25 mouse cellular contexts compared by ENCODE assay signal in the genomic region with DNA sequence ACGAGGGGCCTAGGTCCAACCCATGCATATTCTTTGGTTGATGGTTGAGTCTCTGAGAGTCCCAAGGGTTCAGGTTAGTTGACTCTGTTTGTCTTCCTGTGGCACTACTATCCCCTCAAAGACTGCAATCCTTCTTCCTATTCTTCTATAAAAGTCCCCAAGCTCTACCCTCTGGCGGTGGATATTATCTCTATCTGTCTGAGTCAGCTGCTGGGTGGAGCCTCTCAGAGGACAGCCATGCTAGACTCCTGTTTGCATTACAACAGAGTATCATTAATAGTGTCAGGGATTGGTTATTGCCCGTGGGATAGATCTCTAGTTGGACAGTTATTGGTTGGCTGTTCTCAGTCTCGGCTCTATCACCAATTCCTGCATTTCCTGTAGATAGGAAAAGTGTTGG. TPM values are rescaled to one million over a fixed set of nuclear protein-coding genes. Genes with fewer than 3 reads are reported as not detected.
A peak's percentile ranks its signal among the peaks of the same experiment; 100 is the strongest.
DNase-seq lines count a peak whose midpoint lies in the region; ATAC-seq lines count a peak whose summit lies in the region.
"Had no signal": no experiment of that assay in that cellular context is flagged by ENCODE, and none has a peak within 500 bp of the region (broad histone marks: within the 10 kb centered on the region; RNA-seq: fewer than 3 reads in every experiment).

No protein-coding gene starts in this region.

- DNase-seq in liver, embryonic 11.5 days (ENCODE audit: low spot score), result no peak
- no peak for DNase-seq in liver
- no peak for DNase-seq in liver, embryonic 13.5 days
- DNase-seq in Muller cell, postnatal 12 days (ENCODE audit: inconsistent ontology term), result no peak
- DNase-seq in lung, postnatal 25 days (ENCODE audit: low spot score), result no peak
- DNase-seq: adrenal gland, adult 8-10 months; adrenal gland, postnatal 36 days; cerebellum, adult 11 months; cerebellum, adult 8-10 months; cerebellum, postnatal 14 days; gastrocnemius, postnatal 10 days; heart, adult 18-20 months; heart, postnatal 14 days had no signal

- H3K4me1 ChIP-seq in liver, embryonic 11.5 days (replicated peaks; ENCODE audit: control insufficient read depth, insufficient read depth, low read length), result no peaks in the 10 kb centered on the region
- H3K4me1 ChIP-seq in liver, embryonic 13.5 days (replicated peaks), result peaks cover 6% of the 10 kb centered on the region
- no peaks in the 10 kb centered on the region for H3K4me1 ChIP-seq in kidney, embryonic 16.5 days (ENCODE audit: insufficient read depth, low read length)
- H3K4me1 ChIP-seq: embryonic facial prominence, embryonic 12.5 days; forebrain, embryonic 12.5 days; heart, embryonic 10.5 days; heart, embryonic 15.5 days; hindbrain, embryonic 13.5 days had no signal

- peak; percentile 69 for ATAC-seq in liver, embryonic 11.5 days (replicated peaks; ENCODE audit: low FRiP score)
- peak; percentile 84 for ATAC-seq in liver, embryonic 13.5 days (ENCODE audit: low read depth)
- ATAC-seq in megakaryocyte progenitor cell, adult 5-6 weeks (replicated peaks; ENCODE audit: poor library complexity), result peak; percentile 32; the same call in 1 of the 2 replicates
- no peak for ATAC-seq in kidney, embryonic 16.5 days (ENCODE audit: low FRiP score, low TSS enrichment)
- ATAC-seq: forebrain, embryonic 16.5 days; hindbrain, postnatal 0 days had no signal

- H3K9ac ChIP-seq in liver, embryonic 11.5 days (ENCODE audit: low read depth, low read length), result no peak overlapping the region
- no peak overlapping the region for H3K9ac ChIP-seq in liver, embryonic 13.5 days
- no peak overlapping the region for H3K9ac ChIP-seq in kidney, embryonic 16.5 days (replicated peaks; ENCODE audit: low read length)
- H3K9ac ChIP-seq: embryonic facial prominence, embryonic 12.5 days; forebrain, embryonic 12.5 days; heart, embryonic 15.5 days; hindbrain, embryonic 13.5 days had no signal

- 55% methylated on average over 4 of the region's 4 CpGs for WGBS in liver, embryonic 11.5 days
- 28% methylated on average over 4 of the region's 4 CpGs for WGBS in liver, embryonic 13.5 days (ENCODE audit: insufficient replicate concordance)
- WGBS in kidney, embryonic 16.5 days, result 78% methylated on average over 4 of the region's 4 CpGs

- no peaks in the 10 kb centered on the region for H3K36me3 ChIP-seq in liver, embryonic 11.5 days (ENCODE audit: control insufficient read depth, insufficient read depth, low read length)
- H3K36me3 ChIP-seq in liver, embryonic 13.5 days, result no peaks in the 10 kb centered on the region
- no peaks in the 10 kb centered on the region for H3K36me3 ChIP-seq in kidney, embryonic 16.5 days (ENCODE audit: insufficient read depth, low read length)
- H3K36me3 ChIP-seq: embryonic facial prominence, embryonic 12.5 days; forebrain, embryonic 12.5 days; heart, embryonic 10.5 days; heart, embryonic 15.5 days; hindbrain, embryonic 13.5 days had no signal

- no peaks in the 10 kb centered on the region for H3K9me3 ChIP-seq in liver, embryonic 11.5 days (ENCODE audit: control insufficient read depth, low read length)
- H3K9me3 ChIP-seq in liver, embryonic 13.5 days (replicated peaks), result no peaks in the 10 kb centered on the region
- H3K9me3 ChIP-seq in kidney, embryonic 16.5 days (ENCODE audit: low read length), result no peaks in the 10 kb centered on the region
- H3K9me3 ChIP-seq: embryonic facial prominence, embryonic 12.5 days; forebrain, embryonic 12.5 days; heart, embryonic 10.5 days; heart, embryonic 15.5 days; hindbrain, embryonic 13.5 days had no signal

- H3K4me2 ChIP-seq in liver, embryonic 11.5 days, result no peak overlapping the region
- no peak overlapping the region for H3K4me2 ChIP-seq in liver, embryonic 13.5 days
- no peak overlapping the region for H3K4me2 ChIP-seq in kidney, embryonic 16.5 days (replicated peaks; ENCODE audit: low read depth, low read length)
- H3K4me2 ChIP-seq: embryonic facial prominence, embryonic 12.5 days; forebrain, embryonic 12.5 days; heart, embryonic 15.5 days; hindbrain, embryonic 13.5 days had no signal

- H3K27ac ChIP-seq in liver, embryonic 11.5 days (ENCODE audit: low read depth, low read length), result no peak overlapping the region
- no peak overlapping the region for H3K27ac ChIP-seq in liver, embryonic 13.5 days
- H3K27ac ChIP-seq in kidney, embryonic 16.5 days (ENCODE audit: low read length), result no peak overlapping the region
- H3K27ac ChIP-seq: embryonic facial prominence, embryonic 12.5 days; forebrain, embryonic 12.5 days; heart, embryonic 10.5 days; heart, embryonic 15.5 days; hindbrain, embryonic 13.5 days; hindbrain, postnatal 0 days had no signal

- H3K27me3 ChIP-seq in liver, embryonic 11.5 days (replicated peaks; ENCODE audit: control insufficient read depth, insufficient read depth, low read length), result no peaks in the 10 kb centered on the region
- no peaks in the 10 kb centered on the region for H3K27me3 ChIP-seq in liver, embryonic 13.5 days
- no peaks in the 10 kb centered on the region for H3K27me3 ChIP-seq in kidney, embryonic 16.5 days (ENCODE audit: insufficient read depth, low read length)
- H3K27me3 ChIP-seq: embryonic facial prominence, embryonic 12.5 days; forebrain, embryonic 12.5 days; heart, embryonic 15.5 days; hindbrain, embryonic 13.5 days had no signal

- H3K4me3 ChIP-seq in liver, embryonic 11.5 days (ENCODE audit: low read depth, low read length), result no peak overlapping the region
- H3K4me3 ChIP-seq in liver, embryonic 13.5 days (replicated peaks), result no peak overlapping the region
- H3K4me3 ChIP-seq in kidney, embryonic 16.5 days (ENCODE audit: low read length), result no peak overlapping the region
- H3K4me3 ChIP-seq: embryonic facial prominence, embryonic 12.5 days; forebrain, embryonic 12.5 days; heart, embryonic 10.5 days; heart, embryonic 15.5 days; hindbrain, embryonic 13.5 days had no signal

RNA-seq across cellular contexts. Expression of a gene that starts 14.3 kb away (rescaled TPM):
- polyA plus RNA-seq in liver, embryonic 11.5 days (2014; fragmentation: Nextera tagmentation; extraction: Ambion mirVana), result 0.96 and 1.1 TPM in 2 replicates
- polyA plus RNA-seq in liver, embryonic 13.5 days (2015; fragmentation: Nextera tagmentation; extraction: Ambion mirVana), result 0.91 and 1.2 TPM in 2 replicates
- 128 and 146 TPM in 2 replicates for total RNA-seq in megakaryocyte progenitor cell, adult 5-6 weeks (2015)
- 109 and 150 TPM in 2 replicates for total RNA-seq in megakaryocyte progenitor cell, adult 5-6 weeks (2017)
- 0.13 TPM in 1 of 2 replicates, not detected in the other for polyA plus RNA-seq in kidney, embryonic 16.5 days (2015; fragmentation: Nextera tagmentation; extraction: Ambion mirVana)
- total RNA-seq: hindbrain, postnatal 0 days had no signal
- polyA plus RNA-seq: brain, embryonic 14.5 days; C2C12; cortical plate, adult 2 months; embryonic facial prominence, embryonic 12.5 days; forebrain, embryonic 12.5 days; forebrain, embryonic 16.5 days; hindbrain, embryonic 13.5 days; hindbrain, postnatal 0 days had no signal
